ENCODE assay signal across 8 mouse cellular contexts in genomic region chr14:121339951-121340401, GRCm38 (mm10). TPM values are rescaled to one million over a fixed set of nuclear protein-coding genes. Genes with fewer than 3 reads are reported as not detected.
DNase-seq lines count a peak whose midpoint lies in the region; ATAC-seq and TF ChIP-seq lines count a peak whose summit lies in the region.

No protein-coding gene starts in this region.

- peaks cover 4% of the 10 kb centered on the region; the same call in 1 of the 2 replicates for H3K36me3 ChIP-seq in liver, adult 2 months (ENCODE audit: control insufficient read depth, insufficient read depth, low read length)
- peaks cover 27% of the 10 kb centered on the region for H3K36me3 ChIP-seq in liver, postnatal 0 days (replicated peaks; ENCODE audit: insufficient read depth, low read length)
- H3K36me3 ChIP-seq in intestine, postnatal 0 days (ENCODE audit: control insufficient read depth, insufficient read depth): 0 out of 2 replicates have a peak, but pooled peaks cover 17% of the 10 kb centered on the region

- H3K79me2 ChIP-seq in liver, adult 2 months (ENCODE audit: control insufficient read depth, insufficient read depth, low read length): peaks cover 73% of the 10 kb centered on the region

- no peak overlapping the region for H3K27ac ChIP-seq in liver, adult 2 months (replicated peaks; ENCODE audit: insufficient read depth, low read depth, low read length)
- no peak overlapping the region for H3K27ac ChIP-seq in liver, postnatal 0 days (ENCODE audit: low read depth)
- H3K27ac ChIP-seq in intestine, postnatal 0 days (ENCODE audit: low read depth, low read length): peak overlapping the region; percentile 21; the same call in 1 of the 2 replicates
- H3K27ac ChIP-seq in layer of hippocampus, adult 2 months: no peak overlapping the region

- no peaks in the 10 kb centered on the region for H3K9me3 ChIP-seq in liver, postnatal 0 days (ENCODE audit: low read length)
- no peaks in the 10 kb centered on the region for H3K9me3 ChIP-seq in intestine, postnatal 0 days (ENCODE audit: control insufficient read depth)

- H3K9ac ChIP-seq in liver, adult 2 months (ENCODE audit: low read depth, low read length): no peak overlapping the region
- H3K9ac ChIP-seq in liver, postnatal 0 days (replicated peaks): no peak overlapping the region
- H3K9ac ChIP-seq in intestine, postnatal 0 days (ENCODE audit: low read depth, low read length): no peak overlapping the region

- ATAC-seq in liver, postnatal 0 days: no peak
- ATAC-seq in common myeloid progenitor, adult 5-6 weeks (replicated peaks; ENCODE audit: low read depth, poor library complexity, severe bottlenecking): 0 out of 2 replicates have a peak, but pooled peaks have one; percentile 5
- ATAC-seq in intestine, postnatal 0 days: peak; percentile 64

- H3K27me3 ChIP-seq in liver, adult 2 months (ENCODE audit: control insufficient read depth, insufficient read depth, low read length): no peaks in the 10 kb centered on the region
- no peaks in the 10 kb centered on the region for H3K27me3 ChIP-seq in liver, postnatal 0 days (ENCODE audit: insufficient read depth, low read length)
- H3K27me3 ChIP-seq in intestine, postnatal 0 days (replicated peaks; ENCODE audit: control insufficient read depth, insufficient read depth, low read length): no peaks in the 10 kb centered on the region

- TF ChIP-seq POLR2A in liver, adult 2 months (IDR thresholded peaks at IDR 0.05; ENCODE audit: extremely low read depth, insufficient read depth, low read length): no peak

- H3K4me3 ChIP-seq in liver, adult 2 months (ENCODE audit: insufficient read depth, low read depth, low read length): no peak overlapping the region
- no peak overlapping the region for H3K4me3 ChIP-seq in liver, postnatal 0 days (ENCODE audit: low read depth, low read length)
- H3K4me3 ChIP-seq in intestine, postnatal 0 days (ENCODE audit: low read depth, low read length): no peak overlapping the region
- no peak overlapping the region for H3K4me3 ChIP-seq in layer of hippocampus, adult 2 months

- H3K4me1 ChIP-seq in liver, adult 2 months (ENCODE audit: control insufficient read depth, insufficient read depth, low read length): peaks cover 13% of the 10 kb centered on the region
- H3K4me1 ChIP-seq in liver, postnatal 0 days (ENCODE audit: insufficient read depth): peaks cover 6% of the 10 kb centered on the region; the same call in 1 of the 2 replicates
- H3K4me1 ChIP-seq in intestine, postnatal 0 days (replicated peaks; ENCODE audit: control insufficient read depth, insufficient read depth, low read length): peaks cover 26% of the 10 kb centered on the region

- TF ChIP-seq EP300 in liver, postnatal 0 days (IDR thresholded peaks at IDR 0.05; ENCODE audit: low read depth): no peak

- TF ChIP-seq CTCF in liver, adult 2 months (IDR thresholded peaks at IDR 0.05; ENCODE audit: low read depth, low read length): no peak
- TF ChIP-seq CTCF in liver, postnatal 0 days (IDR thresholded peaks at IDR 0.05; ENCODE audit: low read depth): no peak
- TF ChIP-seq CTCF in intestine, postnatal 0 days (IDR thresholded peaks at IDR 0.05; ENCODE audit: low read depth): no peak
- no peak for TF ChIP-seq CTCF in layer of hippocampus, adult 2 months (conservative IDR thresholded peaks at IDR 0.05)

- DNase-seq in liver, adult 2 months (ENCODE audit: extremely low read depth, low read depth, low spot score): peak; percentile 61
- no peak for DNase-seq in liver, postnatal 0 days
- peak; percentile 40 for DNase-seq in lung, postnatal 14 days
- DNase-seq in spleen, postnatal 14 days (ENCODE audit: low spot score in 2 of 2): no peak
- DNase-seq in T-cell, adult 2 months (ENCODE audit: low spot score): no peak
- no peak for DNase-seq in layer of hippocampus, adult 2 months (ENCODE audit: low spot score in 2 of 2)

- 30% methylated on average over 8 of the region's 8 CpGs for WGBS in liver, adult 2 months
- 68% methylated on average over 8 of the region's 8 CpGs for WGBS in liver, postnatal 0 days (ENCODE audit: insufficient replicate concordance)
- 40% methylated on average over 8 of the region's 8 CpGs for WGBS in intestine, postnatal 0 days

- no peak overlapping the region for H3K4me2 ChIP-seq in liver, postnatal 0 days (ENCODE audit: low read depth, low read length)
- H3K4me2 ChIP-seq in intestine, postnatal 0 days (replicated peaks; ENCODE audit: low read depth): no peak overlapping the region; the same call in 1 of the 2 replicates

RNA-seq across cellular contexts. Expression of gene Stk24, which starts 39.8 kb away (rescaled TPM):
- 10.1 and 12.6 TPM in 2 replicates for total RNA-seq in liver, adult 2 months (2014; rRNA removed)
- 8.6 and 9.3 TPM in 2 replicates for polyA plus RNA-seq in liver, adult 2 months (2012; rRNA removed)
- 19.3 and 20.4 TPM in 2 replicates for polyA plus RNA-seq in liver, postnatal 0 days (2015; fragmentation: Nextera tagmentation; extraction: Ambion mirVana)
- 79.8 and 100 TPM in 2 replicates for total RNA-seq in common myeloid progenitor, adult 5-6 weeks (2017)
- polyA plus RNA-seq in intestine, postnatal 0 days (2015; fragmentation: Nextera tagmentation; extraction: Ambion mirVana): 39.2 and 40.7 TPM in 2 replicates
- total RNA-seq in layer of hippocampus, adult 2 months (2021): 10 to 100 TPM; 66.0 to 68.1 TPM

Comparison
In these comparisons a context has a peak if more than half of its experiments do, and no peak if none do; other contexts are left out.
1. DNase-seq: peak in liver, adult 2 months (single experiment) and lung, postnatal 14 days (single experiment); none in liver, postnatal 0 days (single experiment), spleen, postnatal 14 days (0 of 2), T-cell, adult 2 months (single experiment) and layer of hippocampus, adult 2 months (0 of 2).